Mouse (Mus musculus) cerebellum, adult (tissue): ENCODE results near the gene Exosc9.

Experiments
- ATAC-seq: cut with Nextera tagmentation; 2 replicates; pipeline ENCODE4 v1.9.2; 2017; ENCODE audit warnings: mild to moderate bottlenecking, moderate library complexity, mixed read lengths; ENCODE audit not compliant: insufficient number of reproducible peaks, low FRiP score, low TSS enrichment

Exosc9 gene

GRCm38 (mm10) chr3:36552406-36553047, at the start of gene Exosc9:
Exosc9 (plus strand) TSS chr3:36552606.
- ATAC-seq = peak; percentile 92

GRCm38 (mm10) chr3:36505306-36505705, 47.1 kb upstream of the Exosc9 start:
- ATAC-seq = no peak

GRCm38 (mm10) chr3:36505809-36506735, 46.3 kb upstream of the Exosc9 start:
- ATAC-seq = no peak

GRCm38 (mm10) chr3:36511491-36511890, 40.9 kb upstream of the Exosc9 start:
- no peak for ATAC-seq

GRCm38 (mm10) chr3:36516196-36516595, 36.2 kb upstream of the Exosc9 start:
- no peak for ATAC-seq

GRCm38 (mm10) chr3:36521073-36522060, 31.0 kb upstream of the Exosc9 start, which contains the start of gene Gm11549:
Gm11549 (minus strand) TSS chr3:36521813.
- ATAC-seq = peak; percentile 36; the same call in 1 of the 2 replicates

GRCm38 (mm10) chr3:36522137-36522536, 30.3 kb upstream of the Exosc9 start:
- no peak for ATAC-seq

- ATAC-seq = no peak
Observed at GRCm38 (mm10) chr3:36524466-36524865, 27.9 kb upstream of the Exosc9 start.

GRCm38 (mm10) chr3:36530345-36530744, 22.1 kb upstream of the Exosc9 start:
- no peak for ATAC-seq

- ATAC-seq = no peak
Observed at GRCm38 (mm10) chr3:36530781-36531180, 21.6 kb upstream of the Exosc9 start.

- ATAC-seq = no peak
Observed at GRCm38 (mm10) chr3:36531242-36531641, 21.2 kb upstream of the Exosc9 start.

- ATAC-seq = no peak
Observed at GRCm38 (mm10) chr3:36531979-36532542, 20.3 kb upstream of the Exosc9 start.

- no peak for ATAC-seq
Observed at GRCm38 (mm10) chr3:36532738-36533137, 19.7 kb upstream of the Exosc9 start.

- ATAC-seq = no peak
Observed at GRCm38 (mm10) chr3:36533201-36533672, 19.2 kb upstream of the Exosc9 start.

- no peak for ATAC-seq
Observed at GRCm38 (mm10) chr3:36536041-36536440, 16.4 kb upstream of the Exosc9 start.

GRCm38 (mm10) chr3:36537701-36538470, 14.5 kb upstream of the Exosc9 start:
- ATAC-seq = no peak

- ATAC-seq = no peak
Observed at GRCm38 (mm10) chr3:36540756-36541155, 11.7 kb upstream of the Exosc9 start.

GRCm38 (mm10) chr3:36541399-36541798, 11.0 kb upstream of the Exosc9 start:
- ATAC-seq = no peak

- no peak for ATAC-seq
Observed at GRCm38 (mm10) chr3:36544961-36545360, 7.4 kb upstream of the Exosc9 start.
